Mouse (Mus musculus) frontal cortex, postnatal 14 days (tissue): ENCODE data around the gene Scn4b.

Experiments used
- DNase-seq, 2 experiments: peaks; one replicate each; pipeline ENCODE4 v3.0.0; 2022; ENCODE audit warnings: low spot score in 2 of 2

Scn4b gene

GRCm38 (mm10) chr9:45126941-45127340 is 11.3 kb upstream of the Scn4b start:
- DNase-seq: no peak

DNA sequence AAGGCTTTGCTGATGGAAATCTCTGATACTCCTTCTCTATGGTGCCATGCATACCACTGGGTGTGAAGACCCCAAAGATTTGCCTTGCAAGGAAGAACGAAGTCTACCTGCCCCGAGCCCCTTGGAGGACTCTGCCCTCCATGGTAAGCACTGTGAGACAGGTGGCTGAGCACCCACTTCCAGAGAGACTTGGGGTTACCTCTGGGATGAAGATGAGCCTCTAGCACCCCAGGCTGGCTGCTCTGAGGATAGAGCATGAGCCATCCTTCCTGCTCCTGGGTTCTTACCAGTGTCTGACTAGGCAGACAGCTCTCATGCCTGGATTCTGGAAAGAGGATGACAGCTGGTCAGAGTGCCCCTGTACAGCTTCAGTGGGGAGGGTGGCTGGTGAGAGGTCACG is 8.1 kb upstream of the Scn4b start:
- no peak for DNase-seq

DNA sequence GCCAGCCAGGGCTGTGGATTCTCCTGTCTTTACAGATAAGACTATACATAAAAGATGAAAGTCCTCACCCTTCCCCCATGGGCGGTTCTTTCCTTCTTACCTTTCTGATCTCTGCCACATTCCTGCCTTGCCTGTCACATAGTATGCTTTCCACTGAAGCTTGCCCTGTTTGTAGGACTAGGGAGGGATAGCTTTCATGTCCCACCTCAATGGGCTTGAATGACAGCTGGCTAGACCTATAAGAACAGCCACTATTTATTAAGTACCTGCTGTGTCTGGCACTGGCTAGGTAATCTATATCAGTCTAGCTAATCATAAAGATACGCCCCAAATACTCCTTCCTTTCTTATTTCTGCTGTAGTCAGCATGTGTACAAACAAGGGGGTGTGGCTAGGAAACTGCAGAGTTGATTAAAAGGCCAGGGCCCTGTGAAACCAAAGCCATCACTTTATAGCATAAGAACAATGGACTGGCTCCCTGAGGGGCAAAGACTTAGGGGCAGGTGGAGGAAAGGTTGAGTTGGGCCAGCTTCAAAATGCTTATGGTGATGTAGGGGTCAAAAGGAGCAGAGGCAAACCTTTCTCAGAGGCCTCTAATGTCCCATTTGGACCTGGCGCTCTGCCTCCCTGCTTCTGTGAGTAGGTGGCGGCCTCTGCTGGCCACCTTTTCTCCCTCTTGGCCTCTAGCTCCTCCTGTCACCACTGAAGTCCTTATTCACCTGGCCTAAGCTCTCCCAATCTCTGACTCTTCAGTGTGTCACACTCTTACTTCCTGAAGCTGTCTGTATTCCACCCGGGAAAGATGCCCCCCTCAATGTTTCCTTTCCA is 4.5 kb upstream of the Scn4b start:
- no peak for DNase-seq

DNA sequence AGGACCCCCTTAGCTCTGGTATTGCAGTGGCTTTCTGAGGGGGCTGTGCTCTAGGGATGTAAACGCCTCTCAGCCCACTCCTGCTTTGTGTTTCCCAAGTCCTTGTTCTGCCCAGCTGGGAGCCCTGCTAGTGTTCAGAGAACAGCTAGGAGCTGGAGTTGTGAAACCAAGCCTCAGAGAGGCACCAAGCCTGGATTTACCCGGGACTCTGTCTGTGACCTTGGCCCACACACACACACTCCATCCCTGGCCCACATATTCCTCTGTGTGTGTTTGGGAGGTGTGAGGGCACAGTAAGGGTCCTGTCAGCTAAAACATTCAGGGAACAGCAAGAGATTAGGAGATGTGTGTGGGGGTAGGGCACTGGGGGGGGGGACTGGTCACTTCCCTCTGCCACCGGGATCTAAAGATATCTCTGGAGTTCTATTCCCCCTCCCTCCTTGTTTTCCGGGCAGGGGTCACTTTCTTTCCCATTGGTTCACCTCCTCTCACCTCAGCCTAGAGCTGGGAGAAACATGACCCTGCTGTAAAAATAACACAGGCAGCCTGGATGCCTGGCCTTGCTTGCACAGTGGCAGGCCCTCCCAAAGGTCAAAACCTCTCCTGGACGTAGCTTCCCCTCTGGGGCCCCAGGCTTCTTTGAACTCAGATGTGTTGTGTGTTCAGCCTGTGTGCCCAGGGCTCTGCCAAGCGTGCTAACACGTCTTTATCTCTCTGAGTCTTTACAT is 1.6 kb upstream of the Scn4b start:
- no peak for DNase-seq

DNA sequence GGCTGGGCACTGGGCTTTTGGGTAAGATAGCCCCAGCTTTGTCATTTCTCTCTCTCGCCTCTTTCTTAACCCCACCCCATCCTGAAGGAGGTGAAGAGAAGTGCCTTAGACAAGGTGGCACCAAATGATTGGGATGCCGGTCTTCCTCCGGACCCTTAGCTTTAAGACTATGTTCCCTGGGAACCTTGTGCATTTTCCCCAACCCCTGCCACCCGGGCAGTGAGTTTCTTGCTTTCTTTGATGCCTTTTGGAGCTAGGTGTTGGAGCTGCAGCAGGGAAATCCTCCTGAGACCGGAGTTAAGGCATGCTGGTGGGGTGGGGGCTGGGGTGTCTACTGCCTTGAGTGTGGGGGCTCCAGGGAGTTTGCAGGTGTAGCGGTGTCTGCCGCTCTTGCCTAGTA is 887 bp downstream of the Scn4b start:
- no peak for DNase-seq

- DNase-seq: no peak
Measured at GRCm38 (mm10) chr9:45140945-45141344, 2.8 kb downstream of the Scn4b start.

- no peak for DNase-seq
Measured at GRCm38 (mm10) chr9:45142686-45143085, 4.5 kb downstream of the Scn4b start.

DNA sequence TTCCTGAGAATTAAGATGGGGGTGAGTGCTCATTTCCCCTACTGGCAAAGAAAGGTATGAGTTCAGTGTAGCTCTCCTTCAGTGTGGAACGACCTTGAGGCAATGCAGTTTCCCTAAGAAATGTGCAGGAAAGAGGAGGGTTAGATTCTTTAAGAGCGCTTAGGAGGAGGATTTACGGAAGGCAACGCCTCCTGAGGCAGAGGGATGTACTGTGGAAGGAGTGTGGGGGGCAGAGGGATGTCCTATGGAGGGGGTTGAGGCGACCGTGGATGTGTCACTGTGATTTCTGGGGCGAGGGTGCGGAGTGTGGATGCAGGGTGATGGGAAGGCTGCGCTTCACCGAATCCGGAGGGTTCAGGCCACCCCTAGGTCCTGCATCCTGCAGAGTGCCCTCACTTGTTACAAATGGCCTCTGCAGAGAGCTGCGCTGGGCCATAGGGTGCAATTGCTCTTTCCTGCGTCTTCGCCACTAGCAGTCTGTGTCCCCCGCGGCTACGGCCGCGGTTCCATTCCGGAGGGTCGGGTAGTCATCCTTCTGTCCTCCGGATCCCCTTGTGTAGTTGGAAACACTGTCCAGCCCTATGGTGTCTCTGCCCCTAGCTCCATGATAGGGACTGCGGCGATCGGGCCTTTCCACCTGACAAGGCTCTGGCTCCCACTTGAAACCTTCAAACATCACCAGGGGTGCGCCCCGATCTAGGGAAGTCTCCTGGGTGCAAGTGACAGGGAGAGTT is 7.5 kb downstream of the Scn4b start:
- DNase-seq: peak in 1 of 2 experiments; percentile 29

- peak; percentile 63 to 83 for DNase-seq
Measured at GRCm38 (mm10) chr9:45146267-45146597, 8.0 kb downstream of the Scn4b start.

GRCm38 (mm10) chr9:45150933-45151332 is 12.7 kb downstream of the Scn4b start:
- DNase-seq: no peak

DNA sequence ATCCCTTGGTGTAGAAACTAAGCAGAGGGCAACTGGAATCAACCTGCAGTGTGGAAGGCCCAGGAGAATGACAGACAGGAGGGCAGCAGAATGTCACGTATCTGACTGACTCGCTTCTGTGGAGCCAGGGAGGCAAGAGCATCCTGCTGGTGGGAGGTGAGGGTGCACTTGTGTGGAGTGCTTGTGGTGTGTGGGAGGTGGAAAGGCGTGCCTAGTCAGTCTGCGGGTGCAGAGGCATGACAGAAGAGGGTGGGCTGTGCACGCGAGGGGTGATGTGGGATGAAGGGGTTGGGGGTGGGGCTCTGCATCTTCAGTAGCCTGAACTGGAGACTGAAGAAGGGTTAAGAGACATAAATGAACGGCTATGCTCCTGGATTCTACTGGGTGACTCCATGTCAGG is 15.2 kb downstream of the Scn4b start:
- DNase-seq: no peak

DNA sequence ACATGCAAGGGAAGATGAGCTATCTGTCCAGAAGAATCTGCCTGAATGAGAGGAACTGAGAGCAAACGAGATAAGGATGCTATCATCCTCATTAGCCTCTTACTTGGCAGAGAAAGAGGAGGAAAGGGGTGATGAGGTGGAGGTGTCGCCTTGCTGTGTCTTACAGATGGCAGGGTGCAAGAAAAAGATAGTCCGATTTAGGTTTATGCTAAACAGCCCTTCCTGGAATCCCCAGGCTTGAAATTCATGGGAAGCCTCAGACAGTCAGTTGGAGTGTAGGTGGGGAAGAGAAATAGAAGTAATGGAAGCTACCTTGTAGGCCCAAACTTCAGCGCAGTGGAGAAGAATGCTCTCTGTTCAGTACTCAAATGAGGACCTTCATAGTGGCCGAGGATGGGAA is 29.7 kb downstream of the Scn4b start:
- no peak for DNase-seq

DNA sequence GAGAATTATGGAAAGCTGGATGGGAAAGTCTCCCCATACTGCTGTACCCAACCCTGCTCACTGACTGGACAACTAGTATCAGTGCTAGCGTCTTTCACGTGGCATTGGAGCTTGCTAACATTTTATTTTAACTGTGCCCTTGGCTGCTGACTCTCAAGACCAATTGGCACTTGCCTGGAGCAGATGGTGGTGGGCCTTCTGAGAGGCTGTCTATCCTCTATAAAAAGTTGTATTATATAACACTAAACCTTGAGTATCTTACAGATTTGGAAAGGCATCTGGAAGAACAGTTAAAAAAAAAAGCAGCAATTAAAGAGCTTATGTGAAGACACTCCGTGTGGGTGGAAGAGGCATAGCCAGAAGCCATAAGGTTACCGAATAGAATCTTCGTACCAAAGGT is 32.0 kb downstream of the Scn4b start:
- DNase-seq: peak in 1 of 2 experiments; percentile 32

DNA sequence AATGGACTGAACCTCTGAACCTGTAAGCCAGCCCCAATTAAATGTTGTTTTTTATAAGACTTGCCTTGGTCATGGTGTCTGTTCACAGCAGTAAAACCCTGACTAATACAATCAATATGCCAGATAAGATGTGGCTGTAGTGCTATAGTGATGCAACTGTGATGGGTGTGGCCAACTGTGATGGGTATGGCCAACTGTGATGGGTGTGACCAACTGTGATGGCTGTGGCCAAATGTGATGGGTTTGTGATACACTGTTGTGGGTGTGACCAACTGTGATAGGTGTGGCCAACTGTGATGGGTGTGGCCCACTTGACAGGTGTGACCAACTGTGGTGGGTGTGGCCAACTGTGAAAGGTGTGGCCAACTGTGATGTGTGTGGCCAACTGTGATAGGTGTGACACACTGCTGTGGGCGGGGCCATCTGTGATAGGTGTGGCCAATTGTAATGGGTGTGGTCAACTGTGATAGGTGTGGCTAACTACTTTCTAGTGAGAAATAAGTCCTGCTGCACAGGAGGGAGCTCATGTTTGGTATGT is 32.9 kb downstream of the Scn4b start:
- DNase-seq: no peak

DNA sequence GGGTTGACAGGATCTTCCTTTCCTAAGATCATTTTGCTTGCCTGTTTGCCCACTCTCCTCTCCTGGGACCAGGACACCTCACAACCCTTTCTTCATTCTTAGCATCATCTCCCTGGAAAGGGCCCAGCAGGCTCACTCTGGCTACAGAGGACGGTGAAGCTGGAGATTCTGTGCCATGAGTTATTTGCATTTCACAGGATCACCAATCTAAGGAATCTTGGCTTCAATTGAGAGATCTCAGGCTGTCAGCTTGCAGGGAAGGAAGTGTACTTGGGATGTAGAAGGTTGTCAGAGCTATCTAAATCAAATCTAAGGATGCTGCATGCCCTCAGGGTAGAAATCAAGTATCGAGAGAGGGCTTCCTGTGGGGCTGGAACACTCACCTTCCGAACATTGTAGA is 35.3 kb downstream of the Scn4b start:
- no peak for DNase-seq

GRCm38 (mm10) chr9:45179282-45179681 is 41.1 kb downstream of the Scn4b start:
- DNase-seq: no peak

- no peak for DNase-seq
Measured at GRCm38 (mm10) chr9:45181770-45182169, 43.6 kb downstream of the Scn4b start, which contains the start of gene BC049352. BC049352 (plus strand) TSS chr9:45182007.

DNA sequence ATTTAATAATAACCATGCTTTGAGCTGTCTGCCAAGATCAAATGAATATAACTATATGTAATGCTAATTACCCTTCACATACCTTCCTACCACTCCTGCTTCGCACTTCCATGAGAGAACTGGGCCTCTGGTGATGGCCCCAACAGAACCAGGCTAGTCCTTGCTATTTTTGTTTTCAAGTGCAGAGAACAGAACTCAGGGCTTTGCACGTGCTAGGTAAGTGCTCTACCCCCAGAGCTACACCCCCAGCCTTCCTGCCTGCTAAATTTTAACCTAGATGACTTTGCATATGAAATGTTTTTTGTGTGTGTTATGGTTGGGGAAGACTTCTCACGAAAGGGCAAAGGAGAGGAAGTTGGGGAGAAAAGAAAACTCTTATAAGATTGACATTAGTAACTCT is 44.3 kb downstream of the Scn4b start:
- no peak for DNase-seq

- DNase-seq: no peak
Measured at GRCm38 (mm10) chr9:45183266-45183665, 45.1 kb downstream of the Scn4b start.

- peak; percentile 45 to 75 for DNase-seq
Measured at GRCm38 (mm10) chr9:45185250-45185649, 47.1 kb downstream of the Scn4b start.

DNA sequence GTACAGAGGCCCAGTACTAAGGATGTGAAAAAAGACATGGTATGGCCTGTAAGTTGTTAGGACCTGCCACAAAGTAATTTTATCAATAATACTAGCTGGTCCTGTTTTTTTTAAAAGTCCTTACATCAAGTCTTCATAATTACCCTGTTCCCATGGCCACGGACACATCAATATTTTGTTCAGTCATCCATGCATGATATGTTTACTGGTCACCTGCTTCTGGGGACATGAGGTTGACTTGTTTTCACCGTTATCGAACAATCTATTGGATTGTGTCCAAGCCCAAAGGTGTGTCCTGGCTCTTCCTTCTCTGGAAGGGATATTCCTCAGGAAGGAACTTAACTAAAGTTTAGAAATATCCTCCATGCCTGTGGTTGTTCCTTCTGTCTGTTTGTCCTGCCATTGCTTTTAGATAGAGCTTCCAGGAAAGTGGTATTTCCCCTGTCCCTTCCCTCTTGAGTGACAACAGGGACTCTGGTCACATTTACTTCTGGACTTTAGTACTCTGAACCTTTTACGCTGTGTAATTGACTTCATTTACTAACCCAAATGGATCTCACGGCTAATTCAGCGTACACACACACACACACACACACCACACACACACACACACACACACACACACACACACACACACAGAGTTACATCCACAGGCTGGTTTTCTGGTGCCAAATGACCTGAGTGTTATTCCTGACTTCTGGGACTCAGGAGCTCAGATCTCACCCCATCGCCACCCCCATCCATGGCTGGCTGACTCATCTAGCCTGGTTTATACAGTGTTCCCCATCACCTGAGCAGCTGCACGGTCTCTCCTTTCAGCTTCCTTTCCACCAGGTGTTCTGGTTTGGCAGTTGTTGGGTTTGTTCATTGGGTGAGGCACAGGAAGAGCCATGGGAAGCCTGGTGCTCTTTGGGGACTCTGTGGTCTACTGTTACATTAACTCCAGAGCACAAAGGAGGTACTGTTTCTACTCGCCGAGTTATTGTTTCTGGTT is 50.7 kb downstream of the Scn4b start:
- no peak for DNase-seq
